Mouse (Mus musculus) CH12.LX (cell line): ENCODE data around the gene Gga1. TPM values are rescaled to one million over a fixed set of nuclear protein-coding genes. Genes with fewer than 3 reads are reported as not detected.

Experiments
- DNase-seq: peaks from one replicate; pipeline ENCODE4 v3.0.0-alpha.2; 2013; ENCODE audit errors: extremely low read depth
- H3K27ac ChIP-seq: 2 replicates; pipeline ENCODE4 v1.5.1; 2012; ENCODE audit warnings: low read depth, mild to moderate bottlenecking, control low read depth, moderate library complexity; ENCODE audit not compliant: insufficient read depth
- H3K27me3 ChIP-seq: replicated peaks from 2 replicates; pipeline ENCODE3; 2012; ENCODE audit warnings: inconsistent platforms
- H3K36me3 ChIP-seq, 2 experiments: replicated peaks in 1 of 2; 2 replicates each; pipeline versions ENCODE3 to v1.6.1; 2012; ENCODE audit warnings: inconsistent platforms in 1 of 2, low read length in 1 of 2, mild to moderate bottlenecking in 1 of 2, mixed read lengths in 1 of 2, moderate library complexity in 1 of 2; ENCODE audit not compliant: control insufficient read depth in 1 of 2, insufficient read depth in 1 of 2
- H3K4me1 ChIP-seq, 2 experiments: 2 replicates each; pipeline ENCODE4 v1.6.1; 2012; ENCODE audit warnings: inconsistent platforms in 1 of 2, moderate library complexity in 1 of 2; ENCODE audit not compliant: insufficient read depth in 2 of 2, control insufficient read depth in 1 of 2
- H3K4me2 ChIP-seq: 2 replicates; pipeline ENCODE4 v1.6.1; 2012; ENCODE audit warnings: low read depth, mild to moderate bottlenecking, control low read depth; ENCODE audit not compliant: poor library complexity, insufficient read depth, severe bottlenecking
- H3K4me3 ChIP-seq, 3 experiments: fragments of 150-350 bp in 1 of 3; sonication (generic) in 1 of 3; replicated peaks in 1 of 3; 2 replicates each; pipeline versions ENCODE3 to v1.5.1; 2011 to 2012; ENCODE audit warnings: low read depth in 2 of 3, low read length in 2 of 3, mild to moderate bottlenecking in 2 of 3, moderate library complexity in 2 of 3, control low read depth in 1 of 3, improper control_type of control experiment in 1 of 3, inconsistent platforms in 1 of 3, mixed read lengths in 1 of 3; ENCODE audit not compliant: poor library complexity in 1 of 3
- H3K79me2 ChIP-seq: replicated peaks from 2 replicates; pipeline ENCODE4 v1.6.1; 2012; ENCODE audit warnings: mild to moderate bottlenecking, moderate library complexity; ENCODE audit not compliant: control insufficient read depth, poor library complexity, insufficient read depth, severe bottlenecking; ENCODE audit errors: extremely low read depth
- H3K9ac ChIP-seq: 2 replicates; pipeline ENCODE4 v1.6.1; 2012; ENCODE audit warnings: low read depth, mild to moderate bottlenecking, control low read depth, moderate library complexity; ENCODE audit not compliant: insufficient read depth
- H3K9me3 ChIP-seq: replicated peaks from 2 replicates; pipeline ENCODE3; 2012; ENCODE audit warnings: low read length, inconsistent platforms, mixed read lengths
- ELF1 ChIP-seq: IDR thresholded peaks from 2 replicates; pipeline ENCODE4 v1.6.1; 2014; ENCODE audit warnings: low read depth, mild to moderate bottlenecking, inconsistent platforms, low read length, improper control_type of control experiment
- ETS1 ChIP-seq: conservative IDR thresholded peaks from 2 replicates; pipeline ENCODE4 v1.6.1; 2012; ENCODE audit warnings: low read depth, mild to moderate bottlenecking, inconsistent platforms, low read length, improper control_type of control experiment, moderate library complexity
- HCFC1 ChIP-seq: IDR thresholded peaks from 2 replicates; pipeline ENCODE4 v1.6.1; 2012; ENCODE audit warnings: low read depth, mild to moderate bottlenecking, inconsistent platforms, low read length, improper control_type of control experiment
- MAX ChIP-seq: IDR thresholded peaks from 2 replicates; pipeline ENCODE4 v1.6.1; 2011; ENCODE audit warnings: low read length, improper control_type of control experiment
- MAZ ChIP-seq: IDR thresholded peaks from 2 replicates; pipeline ENCODE4 v1.6.1; 2012; ENCODE audit warnings: low read depth, mild to moderate bottlenecking, inconsistent platforms, low read length, improper control_type of control experiment, moderate library complexity
- MXI1 ChIP-seq: IDR thresholded peaks from 2 replicates; pipeline ENCODE4 v1.6.1; 2011; ENCODE audit warnings: mild to moderate bottlenecking, low read depth, low read length, improper control_type of control experiment
- MYC ChIP-seq: IDR thresholded peaks from 2 replicates; pipeline ENCODE4 v1.6.1; 2011; ENCODE audit warnings: low read depth, mild to moderate bottlenecking, improper control_type of control experiment, low read length
- POLR2A ChIP-seq: IDR thresholded peaks from 2 replicates; pipeline ENCODE4 v1.6.1; 2011; ENCODE audit warnings: low read depth, mild to moderate bottlenecking, improper control_type of control experiment, low read length
- RCOR1 ChIP-seq: conservative IDR thresholded peaks from 2 replicates; pipeline ENCODE4 v1.6.1; 2012; ENCODE audit warnings: low read depth, mild to moderate bottlenecking, inconsistent platforms, low read length, improper control_type of control experiment
- TCF12 ChIP-seq: IDR thresholded peaks from 2 replicates; pipeline ENCODE4 v1.6.1; 2014; ENCODE audit warnings: low read depth, mild to moderate bottlenecking, inconsistent platforms, low read length, improper control_type of control experiment
- USF2 ChIP-seq: conservative IDR thresholded peaks from 2 replicates; pipeline ENCODE4 v1.6.1; 2011; ENCODE audit warnings: low read depth, low read length, improper control_type of control experiment
- dilution Hi-C: fragments of 300-500 bp; cut with MboI; formaldehyde crosslinking; loops from 2 replicates; pipeline ENCODE4 v1.14.3; 2020; ENCODE audit warnings: low sequenced_read_pairs; ENCODE audit not compliant: extremely low pct_unique_long_range_greater_than_20kb, extremely low pct_ligation_motif_present
- in situ Hi-C: fragments of 300-500 bp; cut with MboI; formaldehyde crosslinking; loops from 3 replicates; pipeline ENCODE4 v1.14.3; 2019; ENCODE audit warnings: low sequenced_read_pairs, low pct_ligation_motif_present, low pct_unique_long_range_greater_than_20kb, mixed read lengths
- polyA plus RNA-seq: library from polyadenylated mRNA; unstranded; fragments of >175 nt; gene quantifications from 2 replicates; pipeline ENCODE4 v1.2.1, GENCODE M21; 2012; ENCODE audit warnings: low read depth; ENCODE audit not compliant: insufficient read length
- total RNA-seq, 2 experiments: library from RNA; depleted of rRNA; stranded (reverse); fragments of 300-350 nt in 1 of 2; fragments of >200 nt in 1 of 2; gene quantifications; 2 replicates each; pipeline ENCODE4 v1.2.3; 2012 to 2014

Gga1 gene
- total and polyA plus RNA-seq, 3 experiments = 5.7 to 24.5 (median 13.7) TPM

- no peak overlapping the region for H3K9ac ChIP-seq
- peaks cover 86% of the 10 kb centered on the region for H3K27me3 ChIP-seq
- H3K9me3 ChIP-seq = no peaks in the 10 kb centered on the region
- no peak overlapping the region for H3K4me3 ChIP-seq
- dilution Hi-C loops (no loop called here), in situ Hi-C loops (no loop called here)
- H3K27ac ChIP-seq = no peak overlapping the region
- H3K36me3 ChIP-seq = no peaks in the 10 kb centered on the region
- TF ChIP-seq TCF12 (no peak), MYC (no peak), MAX (no peak), POLR2A (no peak), MAZ (no peak), USF2 (no peak), MXI1 (no peak), RCOR1 (no peak), HCFC1 (no peak), ETS1 (no peak)
- no peaks in the 10 kb centered on the region for H3K79me2 ChIP-seq
- H3K4me2 ChIP-seq = no peak overlapping the region
- H3K4me1 ChIP-seq = peaks cover 2 to 3% of the 10 kb centered on the region in 2 experiments; a peak in 2 of 4 replicates
- DNase-seq = no peak
These were observed 17.3 kb upstream of the Gga1 start for GRCm38 (mm10) chr15:78859714-78860113.

GRCm38 (mm10) chr15:78862280-78862679, 14.7 kb upstream of the Gga1 start:
- H3K27me3 ChIP-seq = peaks cover 88% of the 10 kb centered on the region
- in situ Hi-C loops = no loop called here
- no peak overlapping the region for H3K9ac ChIP-seq
- no peak overlapping the region for H3K4me2 ChIP-seq
- DNase-seq = no peak
- dilution Hi-C loops = no loop called here
- no peak overlapping the region for H3K4me3 ChIP-seq
- TF ChIP-seq MAZ = no peak
- H3K27ac ChIP-seq = no peak overlapping the region
- no peaks in the 10 kb centered on the region for H3K36me3 ChIP-seq
- H3K79me2 ChIP-seq = no peaks in the 10 kb centered on the region
- no peaks in the 10 kb centered on the region for H3K9me3 ChIP-seq
- H3K4me1 ChIP-seq = peaks cover 2 to 3% of the 10 kb centered on the region in 2 experiments; a peak in 2 of 4 replicates

- H3K27ac ChIP-seq = no peak overlapping the region
- no peaks in the 10 kb centered on the region for H3K9me3 ChIP-seq
- H3K27me3 ChIP-seq = peaks cover 86% of the 10 kb centered on the region
- H3K36me3 ChIP-seq = no peaks in the 10 kb centered on the region
- TF ChIP-seq ELF1 = no peak
- in situ Hi-C loops (no loop called here), dilution Hi-C loops (no loop called here)
- no peak overlapping the region for H3K4me2 ChIP-seq
- no peak for DNase-seq
- no peak overlapping the region for H3K4me3 ChIP-seq
- H3K9ac ChIP-seq = no peak overlapping the region
- H3K79me2 ChIP-seq = no peaks in the 10 kb centered on the region
- H3K4me1 ChIP-seq = peaks cover 2 to 3% of the 10 kb centered on the region in 2 experiments; a peak in 2 of 4 replicates
These were observed 13.8 kb upstream of the Gga1 start for GRCm38 (mm10) chr15:78863154-78863553.
